Comparison of ENCODE assay signal across 8 mouse cellular contexts in the genomic region with DNA sequence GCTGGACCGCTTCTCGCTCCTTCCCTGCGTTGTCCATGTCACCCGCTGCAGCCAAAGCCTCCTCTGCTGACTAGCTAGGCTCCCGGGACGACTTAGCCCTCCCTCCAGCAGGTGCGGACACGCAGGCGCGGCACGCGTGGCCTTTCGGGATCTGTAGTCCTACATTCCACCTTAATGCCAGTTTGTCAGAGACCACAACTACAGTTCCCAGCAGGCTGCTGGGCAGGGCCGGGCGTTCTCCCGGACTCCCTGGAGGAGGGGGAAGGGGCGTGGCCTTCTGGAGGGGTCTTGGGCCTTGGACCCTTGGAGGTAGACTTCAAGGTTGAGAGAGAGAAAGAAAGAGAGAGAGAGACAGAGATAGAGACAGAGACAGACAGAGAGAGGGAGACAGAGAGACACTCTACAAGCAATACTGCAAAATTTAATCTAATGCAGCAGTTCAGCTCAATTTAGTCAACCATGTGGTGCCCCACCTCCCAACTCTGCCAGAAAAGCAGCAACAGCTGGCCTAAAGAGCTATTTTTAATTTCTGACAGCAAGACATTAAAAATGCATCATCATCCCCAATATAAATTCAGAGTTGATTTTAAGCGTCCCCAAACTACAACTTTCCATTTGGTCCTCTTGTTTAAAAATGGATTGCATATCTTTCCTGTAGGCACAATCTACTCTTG. TPM values are rescaled to one million over a fixed set of nuclear protein-coding genes. Genes with fewer than 3 reads are reported as not detected.
DNase-seq lines count a peak whose midpoint lies in the region; ATAC-seq lines count a peak whose summit lies in the region.

Gene Napb, minus strand, starts transcription at position 141 of the 674 bp plus-strand sequence.

- intact Hi-C loops in left cerebral cortex, postnatal 10 days (cut with DNase I) = no loop called here

- WGBS in intestine, embryonic 14.5 days = 4% methylated on average over 18 of the region's 18 CpGs

- H3K27ac ChIP-seq in intestine, embryonic 14.5 days (ENCODE audit: low read depth) = no peak within 1 kb of the TSS

- peak within 1 kb of the TSS; percentile 69 for H3K9ac ChIP-seq in intestine, embryonic 14.5 days (ENCODE audit: low read length)

- peaks cover 3% of the 10 kb centered on the region; the same call in 1 of the 2 replicates for H3K4me1 ChIP-seq in intestine, embryonic 14.5 days (replicated peaks; ENCODE audit: control insufficient read depth, insufficient read depth, low read length)

- peak; percentile 97 for DNase-seq in adrenal gland, adult 2 months
- DNase-seq in embryo, embryonic 11.5 days (ENCODE audit: low read depth, low spot score) = peak; percentile 85
- DNase-seq in gastrocnemius, postnatal 25 days = peak; percentile 94
- DNase-seq in intestine, embryonic 14.5 days (ENCODE audit: low spot score) = peak; percentile 89
- peak; percentile 95 to 96 for DNase-seq in left cerebral cortex, postnatal 10 days (ENCODE audit: extremely low spot score in 1 of 2, low spot score in 2 of 2)
- DNase-seq in right cerebral cortex, postnatal 14 days = peak; percentile 93
- DNase-seq in urinary bladder, postnatal 25 days (ENCODE audit: low spot score) = peak; percentile 86

- H3K9me3 ChIP-seq in intestine, embryonic 14.5 days (ENCODE audit: control insufficient read depth, low read length) = peaks cover 3% of the 10 kb centered on the region; the same call in 1 of the 2 replicates

- H3K4me3 ChIP-seq in intestine, embryonic 14.5 days (ENCODE audit: low read depth, low read length) = peak within 1 kb of the TSS; percentile 63

- no peaks in the 10 kb centered on the region for H3K36me3 ChIP-seq in intestine, embryonic 14.5 days (ENCODE audit: control insufficient read depth, insufficient read depth, low read length)

- ATAC-seq in intestine, embryonic 14.5 days (replicated peaks; ENCODE audit: low FRiP score, low TSS enrichment, low read depth) = peak; percentile 100
- peak; percentile 98 for ATAC-seq in megakaryocyte progenitor cell, adult 5-6 weeks (replicated peaks; ENCODE audit: poor library complexity)

- no peaks in the 10 kb centered on the region for H3K27me3 ChIP-seq in intestine, embryonic 14.5 days (replicated peaks; ENCODE audit: control insufficient read depth, insufficient read depth, low read length)

- peak within 1 kb of the TSS; percentile 80 for H3K4me2 ChIP-seq in intestine, embryonic 14.5 days (ENCODE audit: low read length)

RNA-seq across cellular contexts. Expression of gene Napb, which starts in this region (rescaled TPM):
- total RNA-seq in adrenal gland, adult 2 months (2021) = 1 to 10 TPM; 4.8 to 5.1 TPM
- polyA plus RNA-seq in adrenal gland, adult 2 months (2012; rRNA removed) = 0.49 and 0.61 TPM in 2 replicates
- 1 to 10 TPM; 3.8 to 4.0 TPM for total RNA-seq in gastrocnemius, postnatal 25 days (2021)
- 5.5 and 7.6 TPM in 2 replicates for polyA plus RNA-seq in intestine, embryonic 14.5 days (2014; fragmentation: Nextera tagmentation; extraction: Ambion mirVana)
- total RNA-seq in left cerebral cortex, postnatal 10 days (2021) = 100 to 1,000 TPM; 257 to 269 TPM
- total RNA-seq in megakaryocyte progenitor cell, adult 5-6 weeks (2015) = 0.64 and 0.81 TPM in 2 replicates
- total RNA-seq in megakaryocyte progenitor cell, adult 5-6 weeks (2017) = 0.37 and 0.84 TPM in 2 replicates

Comparison
In these comparisons a context has a peak if more than half of its experiments do, and no peak if none do; other contexts are left out.
1. RNA of gene Napb (total RNA-seq): 257 to 269 TPM in left cerebral cortex, postnatal 10 days; 4.8 to 5.1 TPM in adrenal gland, adult 2 months, 3.8 to 4.0 TPM in gastrocnemius, postnatal 25 days and 0.37 to 0.84 TPM in megakaryocyte progenitor cell, adult 5-6 weeks; every median in the first group is over 10 times any median in the second.
2. Peak in ATAC-seq in megakaryocyte progenitor cell, adult 5-6 weeks; RNA of the gene not detected or under 1 TPM.
3. Peak in every context shown above with its lines, with median percentiles within 50 percentile points of each other: DNase-seq.